Mouse (Mus musculus) layer of hippocampus, adult 11-12 months (tissue): ENCODE measurements around the gene Cadps.
A peak's percentile ranks its signal among the peaks of the same experiment; 100 is the strongest.

Experiments used
- DNase-seq: peaks from one replicate; pipeline ENCODE4 v3.0.0; 2022; ENCODE audit warnings: low spot score

Cadps gene

GRCm38 (mm10) chr14:12507018-12507417 lies 315.9 kb downstream of the Cadps start:
- DNase-seq = no peak

- DNase-seq = no peak
Measured at GRCm38 (mm10) chr14:12504191-12504947, 318.5 kb downstream of the Cadps start.

- DNase-seq = no peak
Measured at GRCm38 (mm10) chr14:12462206-12462605, 360.7 kb downstream of the Cadps start.

- peak; percentile 20 for DNase-seq
Measured at GRCm38 (mm10) chr14:12459700-12460099, 363.2 kb downstream of the Cadps start.

GRCm38 (mm10) chr14:12455064-12455591 lies 367.8 kb downstream of the Cadps start:
- no peak for DNase-seq

- no peak for DNase-seq
Measured at GRCm38 (mm10) chr14:12450807-12451206, 372.1 kb downstream of the Cadps start.

- no peak for DNase-seq
Measured at GRCm38 (mm10) chr14:12448883-12449282, 374.0 kb downstream of the Cadps start.

- no peak for DNase-seq
Measured at GRCm38 (mm10) chr14:12441019-12441418, 381.9 kb downstream of the Cadps start.

- no peak for DNase-seq
Measured at GRCm38 (mm10) chr14:12437976-12438375, 384.9 kb downstream of the Cadps start.

GRCm38 (mm10) chr14:12437422-12437821 lies 385.5 kb downstream of the Cadps start:
- DNase-seq = no peak

- DNase-seq = no peak
Measured at GRCm38 (mm10) chr14:12436903-12437368, 385.9 kb downstream of the Cadps start.

- DNase-seq = peak; percentile 64
Measured at GRCm38 (mm10) chr14:12428021-12428654, 394.7 kb downstream of the Cadps start.

GRCm38 (mm10) chr14:12425311-12425710 lies 397.6 kb downstream of the Cadps start:
- no peak for DNase-seq

- no peak for DNase-seq
Measured at GRCm38 (mm10) chr14:12410276-12410675, 412.6 kb downstream of the Cadps start.

GRCm38 (mm10) chr14:12409811-12410210 lies 413.1 kb downstream of the Cadps start:
- no peak for DNase-seq

- DNase-seq = no peak
Measured at GRCm38 (mm10) chr14:12406588-12406987, 416.3 kb downstream of the Cadps start.

- DNase-seq = no peak
Measured at GRCm38 (mm10) chr14:12405201-12405600, 417.7 kb downstream of the Cadps start.

- no peak for DNase-seq
Measured at GRCm38 (mm10) chr14:12404724-12405123, 418.2 kb downstream of the Cadps start.

GRCm38 (mm10) chr14:12404052-12404451 lies 418.8 kb downstream of the Cadps start:
- DNase-seq = no peak

- no peak for DNase-seq
Measured at GRCm38 (mm10) chr14:12400116-12400515, 422.8 kb downstream of the Cadps start.

GRCm38 (mm10) chr14:12397561-12397960 lies 425.3 kb downstream of the Cadps start:
- no peak for DNase-seq

GRCm38 (mm10) chr14:12394318-12394717 lies 428.6 kb downstream of the Cadps start:
- DNase-seq = no peak

- peak; percentile 52 for DNase-seq
Measured at GRCm38 (mm10) chr14:12393271-12393861, 429.5 kb downstream of the Cadps start.
